ENCODE assay signal across 8 mouse cellular contexts in genomic region chr16:43504151-43504550, GRCm38 (mm10).
A peak's percentile ranks its signal among the peaks of the same experiment; 100 is the strongest.
DNase-seq lines count a peak whose midpoint lies in the region; ATAC-seq and TF ChIP-seq lines count a peak whose summit lies in the region.

No protein-coding gene starts in this region.

- intact Hi-C loops in gastrocnemius, adult 2 months (cut with DNase I) = loop anchor here (5.0 kb wide), 1 partner anchor 37 kb away; no protein-coding TSS in a partner anchor

- H3K9me3 ChIP-seq in hindbrain, postnatal 0 days (ENCODE audit: low read length) = no peaks in the 10 kb centered on the region
- H3K9me3 ChIP-seq in liver, embryonic 11.5 days (ENCODE audit: control insufficient read depth, low read length) = no peaks in the 10 kb centered on the region
- H3K9me3 ChIP-seq in neural tube, embryonic 14.5 days (ENCODE audit: control insufficient read depth, low read length) = no peaks in the 10 kb centered on the region

- peak; percentile 75 to 88 for DNase-seq in adrenal gland, adult (ENCODE audit: inconsistent age in 2 of 2, low spot score in 1 of 2)
- DNase-seq in adrenal gland, adult 8-10 months = no peak
- DNase-seq in cerebellum, adult 9-11 months = peak; percentile 83
- DNase-seq in gastrocnemius, adult 2 months = peak; percentile 86
- DNase-seq in hindbrain, postnatal 0 days (ENCODE audit: low spot score) = peak; percentile 91
- DNase-seq in liver, embryonic 11.5 days (ENCODE audit: low spot score) = no peak
- DNase-seq in thymus, postnatal 10 days (ENCODE audit: low spot score in 2 of 2) = no peak

- peak overlapping the region; percentile 67 for H3K4me3 ChIP-seq in gastrocnemius, adult 2 months
- peak overlapping the region; percentile 53 for H3K4me3 ChIP-seq in hindbrain, postnatal 0 days (ENCODE audit: low read length)
- no peak overlapping the region; the same call in 1 of the 2 replicates for H3K4me3 ChIP-seq in liver, embryonic 11.5 days (ENCODE audit: low read depth, low read length)
- H3K4me3 ChIP-seq in neural tube, embryonic 14.5 days (ENCODE audit: low read depth, low read length) = peak overlapping the region; percentile 46

- WGBS in hindbrain, postnatal 0 days = 0% methylated on average over 3 of the region's 3 CpGs
- 8% methylated on average over 3 of the region's 3 CpGs for WGBS in liver, embryonic 11.5 days
- WGBS in neural tube, embryonic 14.5 days = 0% methylated on average over 3 of the region's 3 CpGs

- H3K4me1 ChIP-seq in hindbrain, postnatal 0 days (ENCODE audit: insufficient read depth, low read length) = no peaks in the 10 kb centered on the region; the same call in 1 of the 2 replicates
- no peaks in the 10 kb centered on the region for H3K4me1 ChIP-seq in liver, embryonic 11.5 days (replicated peaks; ENCODE audit: control insufficient read depth, insufficient read depth, low read length)
- peaks cover 17% of the 10 kb centered on the region for H3K4me1 ChIP-seq in neural tube, embryonic 14.5 days (ENCODE audit: control insufficient read depth, insufficient read depth, low read length)

- H3K4me2 ChIP-seq in hindbrain, postnatal 0 days (ENCODE audit: low read depth, low read length) = peak overlapping the region; percentile 73
- H3K4me2 ChIP-seq in liver, embryonic 11.5 days = peak overlapping the region; percentile 61; the same call in 1 of the 2 replicates
- H3K4me2 ChIP-seq in neural tube, embryonic 14.5 days (ENCODE audit: low read depth, low read length) = peak overlapping the region; percentile 72

- peak overlapping the region; percentile 84 for H3K27ac ChIP-seq in gastrocnemius, adult 2 months
- H3K27ac ChIP-seq in hindbrain, postnatal 0 days = peak overlapping the region; percentile 92
- H3K27ac ChIP-seq in liver, embryonic 11.5 days (ENCODE audit: low read depth, low read length) = no peak overlapping the region
- peak overlapping the region; percentile 93 for H3K27ac ChIP-seq in neural tube, embryonic 14.5 days (ENCODE audit: low read depth, low read length)

- no peaks in the 10 kb centered on the region for H3K27me3 ChIP-seq in hindbrain, postnatal 0 days (ENCODE audit: insufficient read depth, low read length)
- no peaks in the 10 kb centered on the region; the same call in 1 of the 2 replicates for H3K27me3 ChIP-seq in liver, embryonic 11.5 days (replicated peaks; ENCODE audit: control insufficient read depth, insufficient read depth, low read length)
- H3K27me3 ChIP-seq in neural tube, embryonic 14.5 days (ENCODE audit: control insufficient read depth, insufficient read depth, low read length) = no peaks in the 10 kb centered on the region

- no peak for ATAC-seq in hindbrain, postnatal 0 days
- ATAC-seq in liver, embryonic 11.5 days (replicated peaks; ENCODE audit: low FRiP score) = no peak
- no peak for ATAC-seq in neural tube, embryonic 14.5 days (ENCODE audit: low read depth)

- H3K36me3 ChIP-seq in hindbrain, postnatal 0 days (ENCODE audit: insufficient read depth, low read length) = no peaks in the 10 kb centered on the region
- H3K36me3 ChIP-seq in liver, embryonic 11.5 days (ENCODE audit: control insufficient read depth, insufficient read depth, low read length) = no peaks in the 10 kb centered on the region
- H3K36me3 ChIP-seq in neural tube, embryonic 14.5 days (ENCODE audit: control insufficient read depth, insufficient read depth, low read length) = no peaks in the 10 kb centered on the region

- no peak for TF ChIP-seq CTCF in gastrocnemius, adult 2 months (IDR thresholded peaks at IDR 0.05)
- no peak for TF ChIP-seq CTCF in hindbrain, postnatal 0 days (IDR thresholded peaks at IDR 0.05; ENCODE audit: low read depth)

- peak overlapping the region; percentile 74 for H3K9ac ChIP-seq in hindbrain, postnatal 0 days (replicated peaks; ENCODE audit: low read length)
- H3K9ac ChIP-seq in liver, embryonic 11.5 days (ENCODE audit: low read depth, low read length) = no peak overlapping the region
- peak overlapping the region; percentile 81 for H3K9ac ChIP-seq in neural tube, embryonic 14.5 days (replicated peaks; ENCODE audit: low read depth, low read length)

Comparison
In these comparisons a context has a peak if more than half of its experiments do, and no peak if none do; other contexts are left out.
1. DNase-seq: peak in adrenal gland, adult (2 of 2), cerebellum, adult 9-11 months (single experiment), gastrocnemius, adult 2 months (single experiment) and hindbrain, postnatal 0 days (single experiment); none in adrenal gland, adult 8-10 months (single experiment), liver, embryonic 11.5 days (single experiment) and thymus, postnatal 10 days (0 of 2).
2. Peak in every context shown above with its lines, with median percentiles within 50 percentile points of each other: H3K4me2 ChIP-seq.